Mouse (Mus musculus): ENCODE data around the gene Uckl1.

The Uckl1 gene

GRCm38 (mm10) chr2:181584411-181584942, at the start of gene Uckl1:
TSS of gene Uckl1 (minus strand) at chr2:181584892.
- no peak for DNase-seq (ENCODE audit: low spot score in 2 of 2)

- DNase-seq (ENCODE audit: low spot score in 2 of 2) = no peak
Measured at GRCm38 (mm10) chr2:181632624-181633023, 47.9 kb upstream of the Uckl1 start.

- no peak for DNase-seq (ENCODE audit: low spot score in 2 of 2)
Measured at GRCm38 (mm10) chr2:181628471-181628870, 43.8 kb upstream of the Uckl1 start.

- DNase-seq (ENCODE audit: low spot score in 2 of 2) = peak in 1 of 2 experiments; percentile 17
Measured at GRCm38 (mm10) chr2:181623401-181623800, 38.7 kb upstream of the Uckl1 start.

GRCm38 (mm10) chr2:181618761-181619495, 34.2 kb upstream of the Uckl1 start:
- no peak for DNase-seq (ENCODE audit: low spot score in 2 of 2)

GRCm38 (mm10) chr2:181602367-181602766, 17.7 kb upstream of the Uckl1 start:
- DNase-seq (ENCODE audit: low spot score in 2 of 2) = no peak

GRCm38 (mm10) chr2:181601751-181602145, 17.1 kb upstream of the Uckl1 start:
- no peak for DNase-seq (ENCODE audit: low spot score in 2 of 2)

- DNase-seq (ENCODE audit: low spot score in 2 of 2) = peak; percentile 91 to 95
Measured at GRCm38 (mm10) chr2:181600828-181601750, 16.4 kb upstream of the Uckl1 start.

GRCm38 (mm10) chr2:181600226-181600758, 15.6 kb upstream of the Uckl1 start:
- no peak for DNase-seq (ENCODE audit: low spot score in 2 of 2)

GRCm38 (mm10) chr2:181598454-181599351, 14.0 kb upstream of the Uckl1 start, which contains the start of gene Samd10:
TSS of gene Samd10 (minus strand) at chr2:181599212.
- DNase-seq (ENCODE audit: low spot score in 2 of 2) = peak in 1 of 2 experiments; percentile 59

GRCm38 (mm10) chr2:181597378-181598061, 12.8 kb upstream of the Uckl1 start:
- no peak for DNase-seq (ENCODE audit: low spot score in 2 of 2)

- DNase-seq (ENCODE audit: low spot score in 2 of 2) = no peak
Measured at GRCm38 (mm10) chr2:181596221-181596960, 11.7 kb upstream of the Uckl1 start.

- DNase-seq (ENCODE audit: low spot score in 2 of 2) = no peak
Measured at GRCm38 (mm10) chr2:181594946-181595696, 10.4 kb upstream of the Uckl1 start.

GRCm38 (mm10) chr2:181593937-181594336, 9.2 kb upstream of the Uckl1 start:
- DNase-seq (ENCODE audit: low spot score in 2 of 2) = no peak

GRCm38 (mm10) chr2:181593042-181593421, 8.3 kb upstream of the Uckl1 start:
- DNase-seq (ENCODE audit: low spot score in 2 of 2) = no peak

GRCm38 (mm10) chr2:181592231-181593041, 7.7 kb upstream of the Uckl1 start, which contains the start of gene Zfp512b:
TSS of gene Zfp512b (minus strand) at chr2:181592803.
- peak in 1 of 2 experiments; percentile 78 for DNase-seq (ENCODE audit: low spot score in 2 of 2)

- no peak for DNase-seq (ENCODE audit: low spot score in 2 of 2)
Measured at GRCm38 (mm10) chr2:181591528-181592085, 6.9 kb upstream of the Uckl1 start, which contains the start of gene Prpf6. TSS of gene Prpf6 (plus strand) at chr2:181591868.

- no peak for DNase-seq (ENCODE audit: low spot score in 2 of 2)
Measured at GRCm38 (mm10) chr2:181590471-181590870, 5.8 kb upstream of the Uckl1 start.
